Mouse (Mus musculus) heart, adult 2 months (tissue): ENCODE measurements around the gene Nrg3.

Source experiments
- CTCF ChIP-seq: fragments of 200-600 bp; IDR thresholded peaks from 2 replicates; pipeline ENCODE4 v1.8.1; 2022; ENCODE audit warnings: antibody characterized with exemption, mild to moderate bottlenecking, moderate library complexity
- EP300 ChIP-seq: fragments of 200-500 bp; IDR thresholded peaks from 2 replicates; pipeline ENCODE4 v1.6.1; 2011; ENCODE audit warnings: low read depth, low read length, control low read depth; ENCODE audit not compliant: insufficient read depth

GRCm38 (mm10) chr14:39373220-39373619 is 99.7 kb downstream of the Nrg3 start:
- TF ChIP-seq CTCF (no peak), EP300 (no peak)
